Mouse (Mus musculus): ENCODE data around the gene Atp13a4.

GRCm38 (mm10) chr16:29456851-29457250, 87.8 kb downstream of the Atp13a4 start:
- no peak for TF ChIP-seq CTCF (IDR thresholded peaks at IDR 0.05; ENCODE audit: low read depth, low read length)
- TF ChIP-seq POLR2A (IDR thresholded peaks at IDR 0.05; ENCODE audit: insufficient read depth, low read length) = no peak
- TF ChIP-seq EP300 (IDR thresholded peaks at IDR 0.05; ENCODE audit: insufficient read depth, low read depth, low read length) = no peak
